Mouse (Mus musculus): ENCODE measurements around the gene Olfr1246. TPM values are rescaled to one million over a fixed set of nuclear protein-coding genes. Genes with fewer than 3 reads are reported as not detected.
"Not testable (repeated sequence)": the region's sequence is repeated elsewhere in the genome, so short reads cannot be mapped to it uniquely, and the experiment has no call there.

Gene Olfr1246
- polyA plus RNA-seq (2014; fragmentation: Nextera tagmentation; extraction: Ambion mirVana), result not detected in 2 replicates

- Histone ChIP-seq H3K9me3 (ENCODE audit: control insufficient read depth, low read length) (no peaks in the 10 kb centered on the region), H3K9ac (ENCODE audit: low read length) (no peak within 1 kb of the TSS), H3K4me3 (ENCODE audit: low read depth, low read length) (no peak within 1 kb of the TSS), H3K4me1 (ENCODE audit: control insufficient read depth, insufficient read depth, low read length) (no peaks in the 10 kb centered on the region), H3K27ac (ENCODE audit: low read depth, low read length) (no peak within 1 kb of the TSS), H3K4me2 (no peak within 1 kb of the TSS), H3K36me3 (ENCODE audit: control insufficient read depth, insufficient read depth, low read length) (no peaks in the 10 kb centered on the region), H3K27me3 (ENCODE audit: control insufficient read depth, insufficient read depth, low read length) (no peaks in the 10 kb centered on the region)
- no peak for DNase-seq (ENCODE audit: low spot score, missing footprints)
- ATAC-seq (ENCODE audit: low FRiP score), result no peak
- WGBS, result 76% methylated on average over 2 of the region's 2 CpGs
Measured at GRCm38 (mm10) chr2:89593057-89593456, at the start of gene Olfr1246. Gene Olfr1246 (minus strand): TSS chr2:89593157.

GRCm38 (mm10) chr2:89634883-89635282, 41.9 kb upstream of the Olfr1246 start, which contains the start of gene Olfr1249:
Gene Olfr1249 (minus strand): TSS chr2:89634983.
- Histone ChIP-seq H3K27ac (ENCODE audit: low read depth, low read length) (no peak within 1 kb of the TSS), H3K27me3 (ENCODE audit: control insufficient read depth, insufficient read depth, low read length) (no peaks in the 10 kb centered on the region), H3K9ac (ENCODE audit: low read length) (no peak within 1 kb of the TSS), H3K4me1 (ENCODE audit: control insufficient read depth, insufficient read depth, low read length) (no peaks in the 10 kb centered on the region), H3K4me2 (no peak within 1 kb of the TSS), H3K4me3 (ENCODE audit: low read depth, low read length) (no peak within 1 kb of the TSS), H3K9me3 (ENCODE audit: control insufficient read depth, low read length) (no peaks in the 10 kb centered on the region), H3K36me3 (ENCODE audit: control insufficient read depth, insufficient read depth, low read length) (no peaks in the 10 kb centered on the region)
- DNase-seq (ENCODE audit: low spot score, missing footprints), result no peak
- ATAC-seq (ENCODE audit: low FRiP score), result no peak
- 94% methylated on average over 2 of the region's 2 CpGs for WGBS

GRCm38 (mm10) chr2:89618145-89618544, 25.2 kb upstream of the Olfr1246 start, which contains the start of gene Olfr1248:
Gene Olfr1248 (minus strand): TSS chr2:89618245.
- not testable (repeated sequence) for H3K36me3 ChIP-seq (ENCODE audit: control insufficient read depth, insufficient read depth, low read length); ATAC-seq (ENCODE audit: low FRiP score); H3K9me3 ChIP-seq (ENCODE audit: control insufficient read depth, low read length); H3K4me3 ChIP-seq (ENCODE audit: low read depth, low read length); H3K27ac ChIP-seq (ENCODE audit: low read depth, low read length); DNase-seq (ENCODE audit: low spot score, missing footprints); H3K4me2 ChIP-seq; H3K4me1 ChIP-seq (ENCODE audit: control insufficient read depth, insufficient read depth, low read length); H3K27me3 ChIP-seq (ENCODE audit: control insufficient read depth, insufficient read depth, low read length); H3K9ac ChIP-seq (ENCODE audit: low read length)
- 90% methylated on average over 1 of the region's 1 CpGs for WGBS

- H3K36me3 ChIP-seq (ENCODE audit: control insufficient read depth, insufficient read depth, low read length), result no peaks in the 10 kb centered on the region
- DNase-seq (ENCODE audit: low spot score, missing footprints) (no peak), ATAC-seq (ENCODE audit: low FRiP score) (no peak)
- WGBS, result 95% methylated on average over 2 of the region's 2 CpGs
- no peaks in the 10 kb centered on the region for H3K27me3 ChIP-seq (ENCODE audit: control insufficient read depth, insufficient read depth, low read length)
- no peaks in the 10 kb centered on the region for H3K9me3 ChIP-seq (ENCODE audit: control insufficient read depth, low read length)
- H3K4me1 ChIP-seq (ENCODE audit: control insufficient read depth, insufficient read depth, low read length), result no peaks in the 10 kb centered on the region
- no peak within 1 kb of the TSS for H3K4me3 ChIP-seq (ENCODE audit: low read depth, low read length)
- H3K4me2 ChIP-seq, result no peak within 1 kb of the TSS
- no peak within 1 kb of the TSS for H3K27ac ChIP-seq (ENCODE audit: low read depth, low read length)
- no peak within 1 kb of the TSS for H3K9ac ChIP-seq (ENCODE audit: low read length)
Measured at GRCm38 (mm10) chr2:89614030-89614429, 21.1 kb upstream of the Olfr1246 start, which contains the start of gene Olfr1247. Gene Olfr1247 (minus strand): TSS chr2:89614130.

GRCm38 (mm10) chr2:89578347-89578746, 14.6 kb downstream of the Olfr1246 start, which contains the start of gene Olfr1245:
Gene Olfr1245 (minus strand): TSS chr2:89578447.
- DNase-seq (ENCODE audit: low spot score, missing footprints), result no peak
- ATAC-seq (ENCODE audit: low FRiP score), result no peak
- Histone ChIP-seq H3K4me1 (ENCODE audit: control insufficient read depth, insufficient read depth, low read length) (no peaks in the 10 kb centered on the region), H3K27ac (ENCODE audit: low read depth, low read length) (no peak within 1 kb of the TSS), H3K4me3 (ENCODE audit: low read depth, low read length) (no peak within 1 kb of the TSS), H3K27me3 (ENCODE audit: control insufficient read depth, insufficient read depth, low read length) (no peaks in the 10 kb centered on the region), H3K4me2 (no peak within 1 kb of the TSS), H3K36me3 (ENCODE audit: control insufficient read depth, insufficient read depth, low read length) (no peaks in the 10 kb centered on the region), H3K9me3 (ENCODE audit: control insufficient read depth, low read length) (no peaks in the 10 kb centered on the region; the same call in 1 of the 2 replicates), H3K9ac (ENCODE audit: low read length) (no peak within 1 kb of the TSS)
- 92% methylated on average over 1 of the region's 1 CpGs for WGBS

GRCm38 (mm10) chr2:89562706-89563105, 30.3 kb downstream of the Olfr1246 start:
- H3K27ac ChIP-seq (ENCODE audit: low read depth, low read length); ATAC-seq (ENCODE audit: low FRiP score); DNase-seq (ENCODE audit: low spot score, missing footprints); H3K4me1 ChIP-seq (ENCODE audit: control insufficient read depth, insufficient read depth, low read length); H3K27me3 ChIP-seq (ENCODE audit: control insufficient read depth, insufficient read depth, low read length); H3K4me2 ChIP-seq; H3K9me3 ChIP-seq (ENCODE audit: control insufficient read depth, low read length); H3K36me3 ChIP-seq (ENCODE audit: control insufficient read depth, insufficient read depth, low read length); H3K4me3 ChIP-seq (ENCODE audit: low read depth, low read length); H3K9ac ChIP-seq (ENCODE audit: low read length): not testable (repeated sequence)
- 63% methylated on average over 2 of the region's 2 CpGs for WGBS

- H3K9me3 ChIP-seq (ENCODE audit: control insufficient read depth, low read length), result no peaks in the 10 kb centered on the region
- ATAC-seq (ENCODE audit: low FRiP score) (no peak), DNase-seq (ENCODE audit: low spot score, missing footprints) (no peak)
- no peak overlapping the region for H3K9ac ChIP-seq (ENCODE audit: low read length)
- H3K4me1 ChIP-seq (ENCODE audit: control insufficient read depth, insufficient read depth, low read length), result no peaks in the 10 kb centered on the region
- no peak overlapping the region for H3K27ac ChIP-seq (ENCODE audit: low read depth, low read length)
- no peak overlapping the region for H3K4me2 ChIP-seq
- H3K27me3 ChIP-seq (ENCODE audit: control insufficient read depth, insufficient read depth, low read length), result no peaks in the 10 kb centered on the region
- 59% methylated on average over 2 of the region's 2 CpGs for WGBS
- no peaks in the 10 kb centered on the region for H3K36me3 ChIP-seq (ENCODE audit: control insufficient read depth, insufficient read depth, low read length)
- H3K4me3 ChIP-seq (ENCODE audit: low read depth, low read length), result no peak overlapping the region
Measured at GRCm38 (mm10) chr2:89544516-89544915, 48.4 kb downstream of the Olfr1246 start.

- WGBS, result 71% methylated on average over 1 of the region's 1 CpGs
- no peak overlapping the region for H3K27ac ChIP-seq (ENCODE audit: low read depth, low read length)
- DNase-seq (ENCODE audit: low spot score, missing footprints) (no peak), ATAC-seq (ENCODE audit: low FRiP score) (no peak)
- no peak overlapping the region for H3K9ac ChIP-seq (ENCODE audit: low read length)
- no peaks in the 10 kb centered on the region for H3K4me1 ChIP-seq (ENCODE audit: control insufficient read depth, insufficient read depth, low read length)
- H3K27me3 ChIP-seq (ENCODE audit: control insufficient read depth, insufficient read depth, low read length), result no peaks in the 10 kb centered on the region
- H3K4me2 ChIP-seq, result no peak overlapping the region
- no peaks in the 10 kb centered on the region for H3K36me3 ChIP-seq (ENCODE audit: control insufficient read depth, insufficient read depth, low read length)
- H3K9me3 ChIP-seq (ENCODE audit: control insufficient read depth, low read length), result no peaks in the 10 kb centered on the region
- H3K4me3 ChIP-seq (ENCODE audit: low read depth, low read length), result no peak overlapping the region
Measured at GRCm38 (mm10) chr2:89539923-89540322, 53.0 kb downstream of the Olfr1246 start.

Measured in midbrain, embryonic 11.5 days (tissue).